Mouse (Mus musculus): ENCODE measurements around the gene Camkmt.

Gene Camkmt

DNA sequence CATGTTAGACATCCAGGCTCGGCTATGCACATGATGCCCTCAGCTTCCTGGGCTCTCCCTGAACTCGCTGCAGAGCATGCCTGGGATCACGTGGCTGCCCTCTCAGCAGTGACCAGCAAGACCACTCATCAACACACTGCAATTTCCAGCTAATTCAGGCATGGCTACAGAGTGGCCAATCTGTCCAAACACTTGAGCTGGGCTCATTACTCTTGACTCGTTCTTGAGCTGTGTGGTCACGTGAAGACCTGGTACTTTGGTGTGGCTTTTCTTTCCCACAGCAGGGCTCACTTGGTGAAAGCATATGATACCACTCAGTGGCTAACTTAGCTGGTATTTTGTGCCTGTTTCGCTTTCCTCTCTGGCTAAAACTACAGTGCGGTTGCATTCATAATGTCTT, 282.2 kb downstream of the Camkmt start:
- no peak for DNase-seq (ENCODE audit: low spot score)

DNA sequence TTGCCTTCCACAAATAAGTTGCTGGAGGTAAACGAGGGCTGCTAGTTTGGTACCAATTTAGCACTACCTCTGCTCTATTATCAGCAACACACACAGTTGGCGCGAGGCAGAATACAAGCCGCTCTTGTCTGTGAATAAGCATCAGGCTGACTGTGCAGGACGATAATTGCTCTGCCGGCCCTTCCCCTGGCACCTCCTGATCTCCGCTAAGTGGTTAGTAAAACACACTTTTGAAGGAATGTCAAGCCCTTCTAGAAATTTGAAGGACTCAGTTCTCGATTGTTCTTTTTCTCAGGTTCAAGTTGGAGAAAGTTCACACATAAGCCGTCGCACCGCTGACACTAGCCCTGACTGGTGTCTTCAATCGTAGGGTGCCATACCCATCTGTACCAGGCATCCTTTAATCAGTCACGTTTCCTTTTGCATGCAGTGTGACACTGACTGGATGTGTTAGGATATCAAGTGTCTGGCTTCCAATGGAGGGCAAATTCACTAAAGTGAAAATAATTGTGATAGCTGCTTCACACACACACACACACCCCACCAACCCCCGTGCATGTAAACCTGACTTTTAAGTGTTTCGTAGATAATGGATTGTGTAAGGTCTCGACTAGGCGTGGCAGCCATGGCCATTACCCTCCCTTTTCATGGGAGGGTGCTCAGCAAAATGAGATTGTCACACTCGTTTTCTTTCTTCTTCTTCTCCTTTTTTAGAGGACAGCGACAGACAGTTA, 283.9 kb downstream of the Camkmt start:
- DNase-seq (ENCODE audit: low spot score): no peak

DNA sequence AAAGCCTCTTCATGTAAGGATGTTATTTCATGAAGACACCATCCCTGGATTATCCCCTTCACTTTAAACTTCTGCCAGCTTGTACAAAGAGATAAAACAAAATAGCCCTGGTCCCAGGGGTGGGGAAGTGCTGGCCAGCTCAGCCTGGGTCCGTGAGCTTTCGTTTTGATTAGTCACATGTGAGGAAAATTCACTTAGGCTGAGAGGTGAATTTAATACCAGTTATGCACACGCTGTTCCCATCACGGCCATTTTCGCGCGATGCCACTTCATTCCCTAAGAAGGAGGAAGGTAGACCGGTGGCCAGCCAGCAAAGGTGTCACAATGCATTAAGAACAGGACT, 284.5 kb downstream of the Camkmt start:
- no peak for DNase-seq (ENCODE audit: low spot score)

DNA sequence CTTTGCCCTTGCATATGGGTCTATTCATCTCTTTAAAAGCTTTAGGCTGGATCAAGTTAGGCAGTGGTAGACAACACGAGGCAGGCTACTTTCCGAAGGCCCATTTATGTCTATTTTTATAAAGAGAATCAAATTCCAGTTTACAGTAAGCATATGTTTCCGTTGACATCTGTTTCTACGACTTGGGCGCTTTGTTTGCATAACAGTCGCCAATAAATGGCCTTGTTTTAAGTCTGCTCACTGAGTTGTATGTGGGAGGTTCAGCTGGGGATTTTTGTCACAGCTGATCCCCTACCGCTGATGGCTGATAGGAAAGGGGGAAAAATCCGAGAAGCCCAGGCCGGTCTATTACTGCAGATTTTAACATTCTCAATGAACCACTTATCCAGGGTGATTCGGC, 285.2 kb downstream of the Camkmt start:
- DNase-seq (ENCODE audit: low spot score): no peak

DNA sequence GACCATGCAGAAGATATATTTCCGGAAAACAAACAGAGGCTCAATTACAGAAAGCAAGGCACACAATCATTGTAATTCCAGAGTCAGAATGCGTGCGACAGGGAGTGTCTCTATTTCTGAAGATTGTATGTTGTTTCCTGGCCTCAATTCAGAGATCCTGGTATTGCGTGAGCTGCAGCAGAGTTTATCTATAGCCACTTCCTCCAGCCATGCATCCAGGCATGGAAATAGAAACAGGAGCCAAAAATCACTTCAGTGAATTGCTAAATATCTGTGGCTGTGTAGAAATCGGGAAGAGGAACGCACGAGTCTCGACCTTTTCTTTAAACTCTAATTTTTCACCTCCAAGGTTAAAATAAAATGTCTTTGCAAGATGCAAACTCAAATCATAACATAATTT, 287.1 kb downstream of the Camkmt start:
- no peak for DNase-seq (ENCODE audit: low spot score)

DNA sequence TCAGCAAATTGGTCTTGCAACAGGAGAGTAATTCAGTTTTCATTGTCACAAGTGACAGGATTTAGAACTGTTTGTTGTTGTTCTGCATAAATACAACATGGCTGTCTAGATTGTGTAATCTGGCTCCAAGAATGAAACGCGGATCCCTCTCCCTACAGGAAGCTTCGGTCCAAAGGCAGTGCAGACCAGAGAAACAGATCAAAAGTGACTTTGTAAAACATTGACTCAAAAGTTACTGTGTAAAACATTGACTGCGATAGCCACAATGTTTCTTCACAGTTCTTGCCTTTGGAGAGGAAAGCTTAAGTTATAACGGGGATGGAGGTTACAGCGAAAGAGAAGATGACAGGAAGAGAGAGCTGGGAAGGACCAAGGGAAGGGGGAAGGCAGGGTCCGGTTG, 288.7 kb downstream of the Camkmt start:
- DNase-seq (ENCODE audit: low spot score): no peak

DNA sequence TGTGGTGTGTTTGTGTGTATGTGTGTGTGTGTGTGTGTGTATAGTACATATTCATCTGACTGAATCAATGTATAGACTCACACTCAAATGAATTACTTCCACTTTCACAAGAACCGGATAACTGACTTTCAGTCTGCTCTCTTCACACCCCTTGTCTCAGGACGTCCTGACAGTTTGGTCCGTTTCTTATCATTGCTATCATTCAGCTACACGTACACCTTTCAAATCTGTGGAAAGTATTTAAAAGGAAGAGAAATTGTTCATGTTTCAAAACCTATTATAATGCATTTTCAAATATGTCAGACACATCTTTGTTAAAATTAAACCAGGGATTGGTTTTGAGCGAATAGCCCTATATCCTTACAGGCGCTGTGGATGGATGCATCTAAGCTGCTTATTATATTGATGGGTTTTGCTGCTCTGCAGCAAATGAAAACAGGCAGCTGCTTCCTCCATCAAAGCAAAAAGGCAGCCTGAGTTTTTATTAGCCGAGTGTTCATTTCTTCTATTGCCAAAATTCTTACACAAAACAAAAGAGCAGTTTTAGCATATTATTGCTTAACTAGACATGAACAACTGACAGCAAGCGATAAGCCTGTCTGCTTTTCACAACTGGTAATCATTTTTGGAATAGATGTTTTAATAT, 291.3 kb downstream of the Camkmt start:
- DNase-seq (ENCODE audit: low spot score): no peak

DNA sequence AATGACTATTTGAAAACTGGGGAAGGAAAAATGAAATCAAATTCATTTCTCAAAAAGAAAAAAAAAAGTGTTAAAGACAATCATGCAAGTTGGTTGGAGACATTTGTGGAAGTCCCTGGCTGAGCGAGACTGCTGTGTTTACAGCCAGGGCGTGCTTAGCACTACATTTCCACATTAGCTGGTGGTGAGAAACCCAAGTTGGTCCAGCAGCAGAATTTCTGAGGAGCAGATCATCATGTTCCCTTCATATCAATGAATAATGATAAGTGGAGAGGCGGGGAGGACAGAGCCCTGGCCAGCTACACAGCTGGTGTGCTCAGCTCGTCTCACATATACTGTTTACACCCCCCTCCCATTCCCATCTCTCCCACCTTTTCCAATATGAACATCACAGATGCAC, 292.0 kb downstream of the Camkmt start:
- DNase-seq (ENCODE audit: low spot score): no peak

DNA sequence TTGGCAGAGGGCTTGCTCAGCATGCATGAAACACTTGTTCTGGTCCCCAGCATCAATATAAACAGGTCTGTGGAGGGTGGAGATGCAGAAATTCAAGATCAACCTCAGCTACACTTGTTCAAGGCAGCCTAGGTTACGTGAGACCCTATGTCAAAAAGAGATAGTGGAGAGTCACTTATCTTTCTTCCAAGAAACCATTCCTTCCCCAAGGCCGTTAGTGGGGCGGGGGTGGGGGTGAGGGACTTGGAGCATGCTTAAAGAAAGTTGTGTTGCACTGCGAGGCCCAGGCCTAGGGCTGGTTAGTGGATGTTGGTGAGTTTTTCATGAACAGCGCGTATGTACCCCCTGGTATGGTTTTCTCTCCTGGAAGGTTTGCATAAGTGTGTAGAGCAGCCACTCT, 292.6 kb downstream of the Camkmt start:
- no peak for DNase-seq (ENCODE audit: low spot score)

DNA sequence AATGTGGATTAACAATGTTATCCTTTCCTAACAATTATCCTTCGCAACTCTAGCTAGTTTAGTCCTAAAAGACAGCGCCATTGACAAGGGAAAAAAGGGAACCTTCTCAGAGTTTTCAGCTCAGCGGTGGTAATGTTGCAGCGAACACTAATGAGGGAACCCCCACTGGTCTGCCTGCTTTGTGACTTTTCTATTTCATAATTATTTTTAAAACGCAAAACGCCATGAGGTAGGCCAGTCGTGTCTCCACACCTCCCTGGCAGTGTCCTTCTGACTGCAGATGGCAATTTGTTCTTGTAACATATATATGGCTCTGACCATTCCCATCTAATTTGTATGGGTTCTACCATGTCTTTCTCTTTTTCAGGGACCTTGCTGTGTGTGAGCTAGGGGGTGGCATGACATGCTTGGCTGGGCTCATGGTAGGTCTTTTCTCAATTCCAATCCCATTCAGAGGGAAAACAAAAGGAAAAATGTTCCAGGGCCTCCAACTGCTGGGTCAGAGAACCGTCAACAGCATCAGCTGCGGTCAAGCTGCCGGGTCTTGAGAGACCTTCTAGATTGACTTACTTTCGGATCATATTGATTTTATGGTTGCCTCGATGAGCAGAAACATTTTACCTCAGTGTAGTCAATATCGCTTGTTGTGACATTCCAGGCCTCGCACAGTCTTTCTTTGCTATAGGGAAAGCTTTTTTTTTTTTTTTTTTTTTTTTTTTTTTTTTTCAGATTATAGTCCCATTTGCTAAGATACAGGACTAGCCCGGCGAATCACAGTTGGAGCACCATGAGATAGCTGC, 302.9 kb downstream of the Camkmt start:
- DNase-seq (ENCODE audit: low spot score): no peak

DNA sequence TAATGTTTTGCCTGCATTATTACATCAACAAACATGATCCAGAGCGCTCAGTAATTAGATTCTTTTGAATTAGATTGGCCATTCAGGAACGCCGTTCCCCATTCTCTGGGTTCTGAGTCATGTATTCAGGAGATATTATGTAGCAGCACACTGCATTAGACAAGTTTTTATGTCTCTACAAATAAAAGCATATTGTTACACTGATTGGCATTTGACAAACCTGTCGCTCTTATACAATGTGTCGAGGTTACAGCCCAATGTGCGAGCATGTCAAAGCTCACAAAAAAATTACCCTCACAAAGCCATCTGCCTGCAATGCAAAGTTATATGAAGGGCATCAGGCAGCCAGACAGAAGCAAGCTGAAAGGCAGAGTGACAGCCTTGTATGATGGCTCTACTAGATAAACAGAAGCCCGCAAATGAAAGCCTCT, 303.6 kb downstream of the Camkmt start:
- DNase-seq (ENCODE audit: low spot score): no peak

DNA sequence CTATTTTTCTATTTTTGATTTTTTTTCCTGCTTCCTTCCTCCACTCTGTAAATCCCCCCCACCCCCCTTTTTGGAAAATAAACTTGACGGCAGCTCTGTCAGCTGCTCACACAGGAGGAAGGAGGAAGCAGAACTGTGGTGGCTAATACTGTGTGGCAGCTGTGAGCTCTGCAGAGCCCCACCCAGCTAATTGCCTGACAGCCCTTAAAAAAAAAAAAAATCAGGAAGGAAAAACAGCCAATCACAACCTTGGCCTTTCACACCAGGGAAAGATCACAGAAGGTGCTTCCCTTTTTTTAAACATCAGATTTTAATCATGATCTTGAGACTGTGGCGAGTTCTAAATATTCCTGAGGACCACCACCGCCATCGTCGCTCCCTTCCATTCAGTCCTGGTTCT, 305.1 kb downstream of the Camkmt start:
- no peak for DNase-seq (ENCODE audit: low spot score)

DNA sequence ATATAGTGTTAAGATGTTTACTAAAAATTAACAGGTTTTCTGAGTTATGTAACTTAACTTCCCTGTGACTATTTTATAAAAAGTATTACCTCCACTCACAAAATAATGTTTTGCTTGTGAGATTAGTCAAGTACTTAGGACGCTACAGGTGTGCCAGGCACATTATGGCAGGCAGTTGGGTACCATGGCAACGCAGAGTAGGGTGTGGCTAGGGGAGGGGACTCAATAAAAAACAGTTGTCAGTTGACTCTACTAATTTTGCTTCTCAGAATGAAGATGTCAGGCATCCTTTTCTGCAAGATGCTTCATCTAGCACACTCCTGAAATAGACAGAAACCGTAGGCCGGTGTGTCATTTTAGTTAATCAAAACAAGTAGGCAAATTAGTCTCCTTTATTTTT, 310.4 kb downstream of the Camkmt start:
- no peak for DNase-seq (ENCODE audit: low spot score)

DNA sequence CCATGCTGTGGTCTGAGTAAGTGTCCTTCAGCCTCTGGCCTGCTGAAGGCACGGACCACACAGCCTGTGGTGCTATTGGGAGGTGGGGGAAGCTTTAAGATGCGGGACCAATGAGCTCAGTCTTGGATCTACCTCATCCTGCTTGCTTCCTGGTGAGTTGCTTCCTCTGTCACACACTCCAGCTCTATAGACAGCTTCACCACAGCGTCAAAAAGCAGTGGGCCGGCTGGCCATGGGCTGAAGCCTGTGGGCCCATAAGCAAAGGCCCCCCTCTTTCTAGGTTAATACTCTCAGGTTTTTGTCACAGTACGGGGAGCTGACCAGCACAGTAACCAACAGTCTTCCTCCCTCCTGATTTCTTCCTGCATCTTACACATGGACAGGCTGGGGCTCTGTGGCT, 314.8 kb downstream of the Camkmt start:
- no peak for DNase-seq (ENCODE audit: low spot score)

DNA sequence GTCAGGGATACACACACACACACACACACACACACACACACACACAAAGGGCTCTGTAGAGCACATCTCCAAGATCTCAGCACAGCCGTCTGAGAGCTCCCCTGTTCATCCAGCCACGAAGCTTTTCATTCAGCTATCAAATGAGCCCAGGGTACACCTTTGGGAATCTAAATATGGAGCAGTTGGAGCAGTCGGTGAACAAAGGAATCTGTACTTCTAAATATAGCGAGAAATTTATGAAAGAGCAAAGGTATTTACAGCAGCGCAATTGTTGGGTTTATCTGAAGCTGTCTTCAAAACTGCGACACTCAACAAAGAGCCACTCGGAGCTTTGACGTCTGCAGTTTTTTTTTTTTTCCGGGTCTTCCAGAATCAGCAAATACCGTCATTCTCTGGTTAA, 315.8 kb downstream of the Camkmt start:
- DNase-seq (ENCODE audit: low spot score): no peak

DNA sequence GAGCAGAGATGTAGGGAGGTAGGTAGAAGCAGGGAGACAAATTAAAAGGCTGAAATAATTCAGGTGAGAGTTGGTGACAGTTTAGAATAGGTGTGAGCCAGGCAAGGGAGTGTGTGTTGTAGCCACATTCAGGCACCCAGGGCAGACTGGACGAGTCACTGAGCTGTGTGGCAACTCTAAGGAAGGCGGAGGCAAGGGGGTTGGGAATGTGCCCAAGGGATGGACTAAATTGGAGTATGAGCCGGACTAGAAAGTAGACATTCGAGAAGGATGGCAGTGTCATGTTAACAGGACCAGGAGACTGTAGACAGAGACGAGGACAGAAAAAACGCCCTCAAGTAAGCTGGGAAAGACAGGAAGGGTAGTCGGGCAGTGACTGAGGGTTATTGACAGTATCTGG, 338.5 kb downstream of the Camkmt start:
- DNase-seq (ENCODE audit: low spot score): no peak

DNA sequence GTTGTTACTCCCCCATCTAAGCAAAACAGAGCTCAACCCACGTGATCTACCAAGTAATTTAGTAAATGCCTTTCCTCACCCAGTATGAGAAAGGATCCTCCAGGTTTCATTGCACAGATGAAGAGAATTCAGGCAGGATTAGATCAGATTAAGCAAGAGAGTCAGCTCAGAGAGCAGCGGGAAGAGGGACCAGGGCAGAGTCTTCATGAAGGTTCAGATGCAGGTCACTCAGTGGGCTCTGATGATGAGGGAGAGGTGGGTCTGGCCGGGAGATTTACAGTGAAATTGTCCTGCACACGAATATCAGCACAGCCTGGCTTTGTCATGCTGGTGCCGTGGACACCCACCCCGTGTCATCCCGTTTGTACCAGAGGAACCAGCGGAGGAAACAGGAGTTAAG, 342.6 kb downstream of the Camkmt start:
- DNase-seq (ENCODE audit: low spot score): no peak

DNA sequence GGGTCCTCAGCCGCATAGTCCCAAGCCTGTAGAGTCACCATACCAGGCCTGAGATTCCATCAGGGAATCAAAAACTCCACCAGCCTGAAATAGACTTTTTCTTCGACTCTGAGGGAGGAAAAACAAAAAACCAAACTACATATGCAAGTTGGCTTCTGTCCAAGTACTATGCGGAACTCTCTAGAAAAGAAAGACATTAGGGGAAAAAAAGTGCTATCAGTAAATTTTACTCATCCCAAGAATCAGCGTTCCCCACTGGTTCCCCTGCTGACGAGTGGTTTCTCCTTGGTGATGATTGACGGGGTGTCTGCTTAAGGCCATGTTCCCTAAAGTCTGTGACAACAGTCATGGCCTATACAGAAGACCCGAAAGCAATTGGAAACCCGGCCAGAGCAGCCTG, 352.7 kb downstream of the Camkmt start:
- DNase-seq (ENCODE audit: low spot score): no peak

DNA sequence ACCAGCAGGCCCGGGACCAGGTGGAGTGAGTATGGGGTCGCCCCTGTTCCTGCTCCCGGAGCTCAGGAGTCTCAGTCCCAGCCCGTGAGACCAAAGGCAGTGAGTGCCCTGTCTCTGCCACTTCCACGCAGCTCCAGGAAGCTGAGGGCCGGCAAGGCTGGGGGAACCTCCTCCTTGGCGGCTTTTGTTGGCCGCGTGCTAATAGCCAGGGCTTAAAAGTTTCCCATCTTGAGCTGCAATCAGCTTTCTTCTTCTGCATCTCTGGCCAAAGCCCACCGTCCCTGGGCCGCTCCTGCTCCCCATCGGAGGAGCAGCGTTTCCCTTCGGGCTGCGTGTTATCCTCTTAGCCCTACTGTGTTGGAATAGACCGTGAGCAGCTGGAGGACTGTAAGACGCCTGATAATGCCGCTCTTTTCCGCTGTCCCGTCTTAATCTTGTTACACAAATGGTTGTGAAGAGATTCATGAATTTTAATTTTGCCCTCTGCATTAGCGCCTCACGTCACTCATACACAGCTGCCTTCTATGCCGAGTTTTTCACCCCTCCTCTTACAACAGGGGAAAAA, 364.1 kb downstream of the Camkmt start:
- no peak for DNase-seq (ENCODE audit: low spot score)

DNA sequence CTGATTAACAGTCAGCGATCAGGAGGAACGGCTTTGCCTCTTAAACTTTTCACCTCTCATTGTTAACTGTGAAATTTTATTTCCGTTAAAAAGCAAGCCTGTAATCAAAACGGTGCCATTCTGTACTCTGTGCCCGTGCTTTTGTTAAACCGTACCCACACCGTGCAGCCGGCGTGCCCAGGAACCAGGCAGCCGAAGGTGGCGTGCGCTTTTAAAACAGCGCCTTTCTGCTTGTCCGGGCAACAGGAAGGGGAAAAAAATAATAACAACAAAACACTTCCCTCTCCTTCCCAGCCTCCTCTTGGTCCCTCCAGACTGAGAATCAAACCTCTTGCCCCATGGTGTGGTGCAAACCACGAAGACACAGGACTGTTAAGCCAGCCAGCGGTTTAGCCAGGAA, 364.7 kb downstream of the Camkmt start:
- DNase-seq (ENCODE audit: low spot score): no peak

DNA sequence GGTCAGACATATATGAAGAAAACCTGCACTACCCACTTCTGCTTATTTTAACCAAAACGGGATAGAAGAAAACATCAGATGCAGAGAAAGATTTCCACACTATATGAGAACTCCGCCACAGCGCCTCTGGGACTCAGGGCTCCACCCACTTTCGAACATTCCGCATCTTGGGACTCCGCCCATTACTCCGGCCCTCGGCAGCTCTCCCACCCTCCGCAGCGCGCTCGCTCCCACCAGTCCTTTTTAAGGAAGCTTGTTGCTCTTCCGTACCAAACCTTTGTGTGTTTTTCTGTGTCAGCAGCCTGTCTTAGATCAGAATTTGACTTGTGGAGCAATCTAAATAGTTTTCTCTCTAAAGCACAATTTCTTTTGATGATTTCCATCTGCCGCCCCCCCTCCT, 367.7 kb downstream of the Camkmt start:
- no peak for DNase-seq (ENCODE audit: low spot score)

DNA sequence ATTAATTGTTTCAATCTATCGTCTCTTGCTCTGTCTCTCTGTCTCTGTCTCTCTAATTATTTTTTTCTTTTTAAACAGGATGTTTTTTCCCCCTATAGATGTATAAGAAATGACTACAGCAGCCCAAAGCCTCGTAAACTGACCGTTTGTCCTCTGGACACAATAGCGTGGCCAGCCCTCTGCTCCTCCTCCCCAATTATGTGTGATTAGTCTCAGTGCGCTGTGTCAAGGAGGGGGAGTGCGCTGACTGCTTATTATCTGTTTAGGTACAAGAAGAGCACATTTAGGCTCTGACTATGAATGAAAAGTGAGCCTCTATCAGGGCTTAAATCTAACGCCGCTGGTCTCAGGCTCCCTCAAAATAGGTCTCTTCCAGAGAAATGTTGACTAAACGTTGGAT, 368.2 kb downstream of the Camkmt start:
- DNase-seq (ENCODE audit: low spot score): no peak

DNA sequence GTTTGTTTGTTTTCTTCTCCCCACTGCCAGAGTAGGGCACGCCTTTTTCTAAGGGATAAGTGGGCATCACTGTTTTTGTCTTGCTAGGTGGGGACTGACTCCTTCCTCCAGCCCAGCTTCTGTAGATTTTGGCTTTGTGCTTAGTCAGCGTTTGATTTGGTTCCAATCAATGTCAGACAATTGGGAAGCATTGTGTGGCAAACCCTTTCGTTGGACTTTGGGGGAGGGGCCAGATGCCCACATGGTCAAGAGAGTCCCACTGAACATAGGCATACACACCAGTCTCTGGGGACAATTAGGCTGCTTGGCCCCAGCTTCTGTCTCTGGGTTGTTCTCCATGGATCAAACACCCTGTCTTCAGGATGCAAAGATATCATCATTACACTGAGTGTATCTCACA, 371.2 kb downstream of the Camkmt start:
- no peak for DNase-seq (ENCODE audit: low spot score)
